Mouse (Mus musculus) MEL (cell line): ENCODE measurements around the gene Atp13a3. TPM values are rescaled to one million over a fixed set of nuclear protein-coding genes. Genes with fewer than 3 reads are reported as not detected.

Experiments
- DNase-seq: peaks from one replicate; pipeline ENCODE4 v3.0.0; 2011; ENCODE audit warnings: low read depth, low spot score
- H3K27ac ChIP-seq: 2 replicates; pipeline ENCODE4 v1.5.1; 2012; ENCODE audit warnings: low read depth, mild to moderate bottlenecking, control low read depth, low read length, moderate library complexity; ENCODE audit not compliant: control insufficient read depth
- H3K27me3 ChIP-seq, 2 experiments: fragments of 150-350 bp in 1 of 2; sonication (generic) in 1 of 2; 2 replicates each; pipeline ENCODE4 v1.6.1; 2012; ENCODE audit warnings: low read length in 2 of 2, mild to moderate bottlenecking in 2 of 2, improper control_type of control experiment in 1 of 2, moderate library complexity in 1 of 2; ENCODE audit not compliant: insufficient read depth in 2 of 2, control insufficient read depth in 1 of 2
- H3K36me3 ChIP-seq, 2 experiments: 2 replicates each; pipeline ENCODE4 v1.6.1; 2012 to 2014; ENCODE audit warnings: low read length in 2 of 2, improper control_type of control experiment in 1 of 2, inconsistent platforms in 1 of 2, mild to moderate bottlenecking in 1 of 2; ENCODE audit not compliant: insufficient read depth in 2 of 2, control insufficient read depth in 1 of 2
- H3K4me1 ChIP-seq, 2 experiments: fragments of 150-350 bp in 1 of 2; sonication (generic) in 1 of 2; 2 replicates each; pipeline ENCODE4 v1.6.1; 2012; ENCODE audit warnings: low read length in 2 of 2, improper control_type of control experiment in 1 of 2, mild to moderate bottlenecking in 1 of 2; ENCODE audit not compliant: insufficient read depth in 2 of 2, control insufficient read depth in 1 of 2
- H3K4me3 ChIP-seq, 2 experiments: fragments of 150-350 bp in 1 of 2; sonication (generic) in 1 of 2; 2 replicates each; pipeline ENCODE4 v1.5.1; 2012; ENCODE audit warnings: low read depth in 2 of 2, low read length in 2 of 2, mild to moderate bottlenecking in 2 of 2, moderate library complexity in 2 of 2, control low read depth in 1 of 2, improper control_type of control experiment in 1 of 2; ENCODE audit not compliant: control insufficient read depth in 1 of 2, insufficient read depth in 1 of 2
- H3K79me2 ChIP-seq: 2 replicates; pipeline ENCODE4 v1.6.1; 2012; ENCODE audit warnings: mild to moderate bottlenecking, low read length, moderate library complexity; ENCODE audit not compliant: control insufficient read depth, poor library complexity, insufficient read depth
- H3K9ac ChIP-seq: 2 replicates; pipeline ENCODE4 v1.6.1; 2012; ENCODE audit warnings: low read depth, mild to moderate bottlenecking, control low read depth, low read length, moderate library complexity; ENCODE audit not compliant: control insufficient read depth, poor library complexity, severe bottlenecking
- H3K9me3 ChIP-seq: fragments of 150-350 bp; sonication (generic); replicated peaks from 2 replicates; pipeline ENCODE4 v1.6.1; 2012; ENCODE audit warnings: mild to moderate bottlenecking, low read length, improper control_type of control experiment, moderate library complexity; ENCODE audit not compliant: insufficient read depth
- BHLHE40 ChIP-seq: IDR thresholded peaks from 2 replicates; pipeline ENCODE4 v1.6.1; 2012; ENCODE audit warnings: low read depth, mild to moderate bottlenecking, inconsistent platforms, low read length, improper control_type of control experiment, borderline replicate concordance
- CHD1 ChIP-seq: IDR thresholded peaks from 2 replicates; pipeline ENCODE4 v1.6.1; 2012; ENCODE audit warnings: low read depth, mild to moderate bottlenecking, inconsistent platforms, low read length, improper control_type of control experiment
- CHD2 ChIP-seq: IDR thresholded peaks from 2 replicates; pipeline ENCODE4 v1.6.1; 2011; ENCODE audit warnings: low read length, improper control_type of control experiment
- CTCF ChIP-seq, 3 experiments: IDR thresholded peaks in 2 of 3; conservative IDR thresholded peaks in 1 of 3; 2 replicates each; pipeline ENCODE4 v1.5.1; 2011 to 2012; ENCODE audit warnings: low read length in 3 of 3, low read depth in 2 of 3, mild to moderate bottlenecking in 2 of 3, improper control_type of control experiment in 1 of 3, inconsistent platforms in 1 of 3, mixed read lengths in 1 of 3, moderate library complexity in 1 of 3; ENCODE audit not compliant: control insufficient read depth in 1 of 3, insufficient read depth in 1 of 3, poor library complexity in 1 of 3, severe bottlenecking in 1 of 3
- E2F4 ChIP-seq: IDR thresholded peaks from 2 replicates; pipeline ENCODE4 v1.6.1; 2011; ENCODE audit warnings: low read depth, low read length, improper control_type of control experiment, borderline replicate concordance
- ELF1 ChIP-seq: IDR thresholded peaks from 2 replicates; pipeline ENCODE4 v1.6.1; 2014; ENCODE audit warnings: low read depth, mild to moderate bottlenecking, inconsistent platforms, low read length, improper control_type of control experiment, moderate library complexity
- EP300 ChIP-seq, 2 experiments: IDR thresholded peaks; 2 replicates each; pipeline ENCODE4 v1.6.1; 2011; ENCODE audit warnings: improper control_type of control experiment in 2 of 2, low read length in 2 of 2, low read depth in 1 of 2, mild to moderate bottlenecking in 1 of 2
- ETS1 ChIP-seq: IDR thresholded peaks from 2 replicates; pipeline ENCODE4 v1.6.1; 2012; ENCODE audit warnings: low read depth, mild to moderate bottlenecking, inconsistent platforms, low read length, improper control_type of control experiment, moderate library complexity
- GATA1 ChIP-seq: IDR thresholded peaks from 2 replicates; pipeline ENCODE4 v1.6.1; 2011; ENCODE audit warnings: low read depth, low read length, improper control_type of control experiment
- HCFC1 ChIP-seq: IDR thresholded peaks from 2 replicates; pipeline ENCODE4 v1.6.1; 2012; ENCODE audit warnings: low read depth, mild to moderate bottlenecking, inconsistent platforms, low read length, improper control_type of control experiment, moderate library complexity
- JUND ChIP-seq: IDR thresholded peaks from 2 replicates; pipeline ENCODE4 v1.6.1; 2011; ENCODE audit warnings: low read depth, mild to moderate bottlenecking, improper control_type of control experiment, low read length
- MAFK ChIP-seq: IDR thresholded peaks from 2 replicates; pipeline ENCODE4 v1.6.1; 2011; ENCODE audit warnings: low read depth, mild to moderate bottlenecking, low read length, improper control_type of control experiment, borderline replicate concordance
- MAX ChIP-seq: IDR thresholded peaks from 2 replicates; pipeline ENCODE4 v1.6.1; 2011; ENCODE audit warnings: low read length, improper control_type of control experiment
- MAZ ChIP-seq: IDR thresholded peaks from 2 replicates; pipeline ENCODE4 v1.6.1; 2012; ENCODE audit warnings: low read depth, mild to moderate bottlenecking, inconsistent platforms, low read length, improper control_type of control experiment
- MEF2A ChIP-seq: IDR thresholded peaks from 2 replicates; pipeline ENCODE4 v1.6.1; 2014; ENCODE audit warnings: low read depth, mild to moderate bottlenecking, inconsistent platforms, low read length, improper control_type of control experiment; ENCODE audit not compliant: poor library complexity, insufficient replicate concordance, severe bottlenecking; ENCODE audit errors: extremely low read depth
- MYB ChIP-seq: IDR thresholded peaks from 2 replicates; pipeline ENCODE4 v1.6.1; 2011; ENCODE audit warnings: mild to moderate bottlenecking, low read depth, low read length, improper control_type of control experiment
- MYC ChIP-seq: IDR thresholded peaks from 2 replicates; pipeline ENCODE4 v1.6.1; 2011; ENCODE audit warnings: low read depth, mild to moderate bottlenecking, low read length, improper control_type of control experiment, moderate library complexity
- NRF1 ChIP-seq: IDR thresholded peaks from 2 replicates; pipeline ENCODE4 v1.6.1; 2014; ENCODE audit warnings: low read depth, mild to moderate bottlenecking, inconsistent platforms, low read length, improper control_type of control experiment, moderate library complexity; ENCODE audit not compliant: poor library complexity, insufficient read depth, severe bottlenecking
- POLR2A ChIP-seq, 2 experiments: IDR thresholded peaks; 2 replicates each; pipeline ENCODE4 v1.6.1; 2011 to 2012; ENCODE audit warnings: low read length in 2 of 2, mild to moderate bottlenecking in 2 of 2, control low read depth in 1 of 2, improper control_type of control experiment in 1 of 2, low read depth in 1 of 2, moderate library complexity in 1 of 2; ENCODE audit not compliant: control insufficient read depth in 1 of 2, insufficient read depth in 1 of 2, poor library complexity in 1 of 2
- RAD21 ChIP-seq: IDR thresholded peaks from 2 replicates; pipeline ENCODE4 v1.6.1; 2011; ENCODE audit warnings: mild to moderate bottlenecking, low read depth, low read length, improper control_type of control experiment
- TBP ChIP-seq: IDR thresholded peaks from 2 replicates; pipeline ENCODE4 v1.8.0; 2011; ENCODE audit warnings: low read depth, low read length, improper control_type of control experiment
- TCF12 ChIP-seq: IDR thresholded peaks from 2 replicates; pipeline ENCODE4 v1.6.1; 2014; ENCODE audit warnings: low read depth, mild to moderate bottlenecking, inconsistent platforms, low read length, improper control_type of control experiment, moderate library complexity
- UBTF ChIP-seq: IDR thresholded peaks from 2 replicates; pipeline ENCODE4 v1.6.1; 2012; ENCODE audit warnings: low read depth, mild to moderate bottlenecking, inconsistent platforms, low read length, improper control_type of control experiment, moderate library complexity, borderline replicate concordance; ENCODE audit not compliant: insufficient read depth
- USF1 ChIP-seq: IDR thresholded peaks from 2 replicates; pipeline ENCODE4 v1.6.1; 2014; ENCODE audit warnings: low read depth, mild to moderate bottlenecking, inconsistent platforms, low read length, improper control_type of control experiment, moderate library complexity
- ZC3H11A ChIP-seq: IDR thresholded peaks from 2 replicates; pipeline ENCODE4 v1.6.1; 2012; ENCODE audit warnings: low read depth, mild to moderate bottlenecking, inconsistent platforms, low read length, improper control_type of control experiment
- ZMIZ1 ChIP-seq: IDR thresholded peaks from 2 replicates; pipeline ENCODE4 v1.6.1; 2012; ENCODE audit warnings: low read depth, mild to moderate bottlenecking, inconsistent platforms, low read length, improper control_type of control experiment, moderate library complexity
- polyA plus RNA-seq, 2 experiments: library from polyadenylated mRNA; stranded (reverse) in 1 of 2; unstranded in 1 of 2; fragments of >175 nt in 1 of 2; fragments of >200 nt in 1 of 2; gene quantifications; 2 replicates each; pipeline versions ENCODE4 v1.2.1 to v1.2.4; 2012; ENCODE audit warnings: low replicate concordance in 2 of 2, low read depth in 1 of 2; ENCODE audit not compliant: insufficient read length in 2 of 2, insufficient read depth in 1 of 2, missing spikeins in 1 of 2
- total RNA-seq: library from RNA; depleted of rRNA; stranded (reverse); fragments of 300-350 nt; gene quantifications from 2 replicates; pipeline ENCODE4 v1.2.3, GENCODE M21; 2012

Gene Atp13a3
- total and polyA plus RNA-seq, 3 experiments = 93.3 to 120 (median 117) TPM

DNA sequence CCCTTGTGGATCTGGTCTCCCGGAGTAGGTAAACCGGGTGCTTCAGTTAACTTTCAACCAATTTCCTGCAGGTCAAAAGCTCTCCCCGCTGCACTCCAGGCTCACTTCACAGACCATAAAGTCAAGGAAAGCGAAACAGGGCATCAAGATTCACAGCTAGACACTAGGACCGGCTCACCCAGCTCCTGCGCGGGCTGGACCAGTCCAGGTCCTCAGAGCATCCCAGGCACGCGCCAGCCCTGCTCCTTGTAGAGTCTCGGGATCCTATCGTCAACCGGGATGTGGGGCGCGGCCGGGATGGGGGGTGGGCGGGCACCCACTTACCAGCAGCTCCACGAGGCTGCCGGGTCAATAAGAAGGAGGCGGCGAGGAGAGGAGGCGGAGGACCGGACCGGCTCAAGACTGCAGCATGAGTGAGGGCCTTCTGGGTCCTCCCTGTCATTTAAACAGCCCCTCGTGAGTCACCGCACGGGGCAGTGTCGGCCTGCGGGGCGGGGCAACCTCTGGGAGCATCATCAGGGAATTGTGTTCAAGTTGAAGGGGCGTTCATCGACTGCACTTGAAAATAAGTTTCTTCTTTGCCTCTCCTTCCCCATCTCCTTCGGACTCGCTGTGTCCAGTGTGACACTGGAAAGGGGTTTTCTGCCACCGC is 122.8 kb downstream of the Atp13a3 start, which contains the start of gene Lrrc15:
TSS of gene Lrrc15 (minus strand) at position 413 of the 652 bp plus-strand sequence.
- peaks cover 11 to 15% of the 10 kb centered on the region in 2 experiments for H3K27me3 ChIP-seq
- DNase-seq = no peak
- no peak within 1 kb of the TSS for H3K27ac ChIP-seq
- no peak within 1 kb of the TSS for H3K4me3 ChIP-seq
- TF ChIP-seq UBTF (no peak), CTCF (IDR thresholded peaks at IDR 0.05 in 2 of 3, conservative IDR thresholded peaks at IDR 0.05 in 1 of 3; ENCODE audit: control insufficient read depth in 1 of 3, insufficient read depth in 1 of 3, low read depth in 2 of 3, low read length in 3 of 3, poor library complexity in 1 of 3, severe bottlenecking in 1 of 3) (no peak), ZMIZ1 (no peak), NRF1 (no peak), GATA1 (no peak), MAZ (no peak), JUND (no peak), CHD2 (no peak), ELF1 (no peak), MAFK (no peak), RAD21 (no peak), MEF2A (no peak), MYB (no peak), USF1 (no peak), ZC3H11A (no peak), MAX (no peak), TCF12 (no peak), MYC (no peak), ETS1 (no peak)
- H3K79me2 ChIP-seq = no peaks in the 10 kb centered on the region
- H3K9ac ChIP-seq = no peak within 1 kb of the TSS
- no peaks in the 10 kb centered on the region for H3K36me3 ChIP-seq
- H3K4me1 ChIP-seq = no peaks in the 10 kb centered on the region
- H3K9me3 ChIP-seq = no peaks in the 10 kb centered on the region

DNA sequence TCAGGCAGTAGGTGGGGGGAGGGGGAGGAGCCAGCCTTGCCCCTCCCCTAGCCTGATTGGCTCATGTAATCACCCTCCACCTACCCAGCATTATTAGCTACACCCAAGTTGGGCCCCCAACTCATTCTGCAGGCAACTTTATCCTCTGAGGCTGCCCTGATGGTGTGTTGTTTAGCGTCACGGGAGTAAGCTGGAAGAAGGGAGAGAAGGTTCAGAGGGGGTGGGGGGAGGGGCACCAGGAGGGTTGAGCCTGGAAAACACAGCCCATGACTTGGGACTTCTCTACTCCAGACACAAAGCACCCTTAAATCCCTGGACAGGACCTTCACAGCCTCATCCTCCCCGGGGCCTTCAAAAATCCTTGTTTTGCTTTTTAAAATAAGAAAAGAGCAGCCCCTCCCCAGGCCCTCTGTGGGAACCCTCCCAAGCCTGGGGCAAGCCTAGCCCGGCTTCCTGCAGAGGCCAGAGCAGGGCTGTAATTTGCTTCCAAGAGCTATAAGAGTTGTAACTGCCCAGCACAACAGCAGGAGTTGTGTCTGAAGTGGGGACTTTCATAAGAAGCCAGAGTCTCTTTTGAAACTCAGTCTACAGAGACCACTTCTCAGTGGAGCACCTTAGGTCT is 125.0 kb downstream of the Atp13a3 start:
- Histone ChIP-seq H3K36me3 (no peaks in the 10 kb centered on the region), H3K27me3 (peaks cover 3 to 10% of the 10 kb centered on the region in 2 experiments), H3K9me3 (no peaks in the 10 kb centered on the region), H3K79me2 (no peaks in the 10 kb centered on the region), H3K4me3 (no peak overlapping the region), H3K27ac (no peak overlapping the region), H3K9ac (no peak overlapping the region), H3K4me1 (peaks cover 0 to 3% of the 10 kb centered on the region in 2 experiments; a peak in 1 of 4 replicates)
- no peak for DNase-seq
- TF ChIP-seq ZC3H11A (no peak), MYC (no peak), TBP (no peak), POLR2A (IDR thresholded peaks at IDR 0.05; ENCODE audit: control insufficient read depth in 1 of 2, insufficient read depth in 1 of 2, low read depth in 1 of 2, low read length in 2 of 2, poor library complexity in 1 of 2) (no peak), EP300 (IDR thresholded peaks at IDR 0.05; ENCODE audit: low read depth in 1 of 2, low read length in 2 of 2) (no peak), HCFC1 (no peak), E2F4 (no peak), BHLHE40 (no peak), UBTF (no peak), CHD1 (no peak), GATA1 (no peak), JUND (no peak), CTCF (IDR thresholded peaks at IDR 0.05 in 2 of 3, conservative IDR thresholded peaks at IDR 0.05 in 1 of 3; ENCODE audit: control insufficient read depth in 1 of 3, insufficient read depth in 1 of 3, low read depth in 2 of 3, low read length in 3 of 3, poor library complexity in 1 of 3, severe bottlenecking in 1 of 3) (no peak)
